Mouse (Mus musculus): Measurements from ENCODE around the gene Casp2. TPM values are rescaled to one million over a fixed set of nuclear protein-coding genes. Genes with fewer than 3 reads are reported as not detected.
A peak's percentile ranks its signal among the peaks of the same experiment; 100 is the strongest.

The Casp2 gene
- polyA plus RNA-seq, 1 experiment from 2014 or later: 36.4 TPM

- H3K9me3 ChIP-seq (ENCODE audit: control insufficient read depth, low read length): no peaks in the 10 kb centered on the region
- peak; percentile 79 for DNase-seq (ENCODE audit: low spot score)
- 3% methylated on average over 28 of the region's 28 CpGs for WGBS
- H3K9ac ChIP-seq: peak within 1 kb of the TSS; percentile 46
- no peaks in the 10 kb centered on the region for H3K4me1 ChIP-seq (replicated peaks; ENCODE audit: control insufficient read depth, insufficient read depth, low read length)
- H3K4me3 ChIP-seq (replicated peaks; ENCODE audit: low read length): peak within 1 kb of the TSS; percentile 45
- no peaks in the 10 kb centered on the region for H3K27me3 ChIP-seq (ENCODE audit: control insufficient read depth, insufficient read depth, low read length)
- ATAC-seq (ENCODE audit: low FRiP score): peak; percentile 99
- peak within 1 kb of the TSS; percentile 70 for H3K4me2 ChIP-seq (replicated peaks)
- no peak within 1 kb of the TSS for H3K27ac ChIP-seq
- H3K36me3 ChIP-seq (replicated peaks; ENCODE audit: control insufficient read depth, insufficient read depth): no peaks in the 10 kb centered on the region
These were observed 19.0 kb upstream of the Casp2 start, which contains the start of gene Gstk1 for GRCm38 (mm10) chr6:42245711-42246353. TSS of gene Gstk1 (plus strand) at chr6:42245935.

DNA sequence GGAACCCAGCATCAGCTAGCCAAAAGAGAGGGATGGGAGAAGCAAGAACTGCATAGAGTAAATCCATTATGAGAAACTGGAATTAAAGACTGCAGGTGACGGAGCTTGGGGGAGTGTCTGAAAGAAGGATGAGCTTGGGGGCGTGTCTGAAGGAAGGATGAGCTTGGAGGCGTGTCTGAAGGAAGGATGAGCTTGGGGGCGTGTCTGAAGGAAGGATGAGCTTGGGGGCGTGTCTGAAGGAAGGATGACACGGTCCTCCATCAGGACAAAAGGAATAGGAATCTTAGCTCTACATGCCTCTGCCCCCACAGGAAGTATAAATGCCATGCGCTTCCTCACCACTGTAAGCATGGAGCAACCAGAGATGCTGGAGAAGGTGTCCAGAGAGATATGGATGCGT lies 17.6 kb upstream of the Casp2 start:
- ATAC-seq (ENCODE audit: low FRiP score): peak; percentile 35; the same call in 1 of the 2 replicates
- Histone ChIP-seq H3K9ac (peak overlapping the region; percentile 18; the same call in 1 of the 2 replicates), H3K9me3 (ENCODE audit: control insufficient read depth, low read length) (no peaks in the 10 kb centered on the region), H3K27ac (no peak overlapping the region), H3K27me3 (ENCODE audit: control insufficient read depth, insufficient read depth, low read length) (no peaks in the 10 kb centered on the region), H3K36me3 (replicated peaks; ENCODE audit: control insufficient read depth, insufficient read depth) (no peaks in the 10 kb centered on the region), H3K4me2 (replicated peaks) (peak overlapping the region; percentile 37), H3K4me1 (replicated peaks; ENCODE audit: control insufficient read depth, insufficient read depth, low read length) (no peaks in the 10 kb centered on the region), H3K4me3 (replicated peaks; ENCODE audit: low read length) (peak overlapping the region; percentile 25)
- 7% methylated on average over 8 of the region's 8 CpGs for WGBS
- DNase-seq (ENCODE audit: low spot score): no peak

DNA sequence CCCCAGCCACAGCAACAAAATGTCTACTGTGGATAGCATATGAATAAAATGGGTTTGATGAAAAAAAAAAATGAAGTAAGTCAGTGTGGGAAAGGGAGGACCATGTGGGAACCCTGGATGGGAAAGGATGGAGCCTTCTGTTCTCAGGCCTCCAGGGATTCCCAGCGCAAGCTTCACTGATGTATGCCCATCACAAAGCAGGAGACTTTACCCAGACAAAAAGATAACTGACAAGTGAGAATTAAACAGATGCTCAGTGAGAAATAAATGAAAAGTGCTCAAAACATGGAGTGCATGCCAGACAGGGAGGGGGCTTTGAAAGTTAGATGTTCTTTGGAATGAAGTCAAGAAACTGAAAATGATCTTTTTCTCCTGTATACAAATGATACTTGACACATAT lies 16.8 kb upstream of the Casp2 start:
- H3K4me1 ChIP-seq (replicated peaks; ENCODE audit: control insufficient read depth, insufficient read depth, low read length): no peaks in the 10 kb centered on the region
- no peaks in the 10 kb centered on the region for H3K27me3 ChIP-seq (ENCODE audit: control insufficient read depth, insufficient read depth, low read length)
- no peaks in the 10 kb centered on the region for H3K36me3 ChIP-seq (replicated peaks; ENCODE audit: control insufficient read depth, insufficient read depth)
- H3K4me2 ChIP-seq (replicated peaks): peak overlapping the region; percentile 37
- peak overlapping the region; percentile 25; the same call in 1 of the 2 replicates for H3K4me3 ChIP-seq (replicated peaks; ENCODE audit: low read length)
- no peak for ATAC-seq (ENCODE audit: low FRiP score)
- no peaks in the 10 kb centered on the region for H3K9me3 ChIP-seq (ENCODE audit: control insufficient read depth, low read length)
- 70% methylated on average over 1 of the region's 1 CpGs for WGBS
- peak overlapping the region; percentile 18; the same call in 1 of the 2 replicates for H3K9ac ChIP-seq
- no peak for DNase-seq (ENCODE audit: low spot score)
- no peak overlapping the region for H3K27ac ChIP-seq

- Histone ChIP-seq H3K9ac (no peak overlapping the region), H3K4me1 (replicated peaks; ENCODE audit: control insufficient read depth, insufficient read depth, low read length) (no peaks in the 10 kb centered on the region), H3K27me3 (ENCODE audit: control insufficient read depth, insufficient read depth, low read length) (no peaks in the 10 kb centered on the region), H3K4me2 (replicated peaks) (no peak overlapping the region), H3K4me3 (replicated peaks; ENCODE audit: low read length) (no peak overlapping the region), H3K27ac (no peak overlapping the region), H3K9me3 (ENCODE audit: control insufficient read depth, low read length) (no peaks in the 10 kb centered on the region), H3K36me3 (replicated peaks; ENCODE audit: control insufficient read depth, insufficient read depth) (no peaks in the 10 kb centered on the region)
- DNase-seq (ENCODE audit: low spot score): no peak
- ATAC-seq (ENCODE audit: low FRiP score): no peak
- 87% methylated on average over 4 of the region's 4 CpGs for WGBS
These were observed 13.0 kb upstream of the Casp2 start for GRCm38 (mm10) chr6:42251791-42252190.

DNA sequence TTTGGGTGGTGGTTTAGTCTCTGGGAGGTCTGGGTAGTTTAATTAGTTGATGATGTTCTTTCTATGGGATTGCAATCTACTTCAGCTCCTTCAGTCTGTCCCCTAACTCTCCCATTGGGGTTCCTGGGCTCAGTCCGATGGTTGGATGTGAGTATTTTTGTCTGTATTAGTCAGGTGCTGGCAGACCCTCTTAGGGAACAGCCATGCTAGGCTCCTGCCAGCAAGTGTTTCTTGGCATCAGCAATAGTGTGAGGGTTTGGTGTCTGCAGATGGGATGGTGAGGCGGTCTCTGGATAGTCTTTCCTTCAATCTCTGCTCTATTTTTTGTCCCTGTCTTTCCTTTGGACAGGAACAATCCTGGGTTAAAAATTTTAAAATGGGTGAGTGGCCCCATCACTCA lies 11.7 kb upstream of the Casp2 start:
- 82% methylated on average over 2 of the region's 2 CpGs for WGBS
- Histone ChIP-seq H3K27ac (no peak overlapping the region), H3K4me3 (replicated peaks; ENCODE audit: low read length) (no peak overlapping the region), H3K36me3 (replicated peaks; ENCODE audit: control insufficient read depth, insufficient read depth) (no peaks in the 10 kb centered on the region), H3K9me3 (ENCODE audit: control insufficient read depth, low read length) (no peaks in the 10 kb centered on the region), H3K9ac (no peak overlapping the region), H3K27me3 (ENCODE audit: control insufficient read depth, insufficient read depth, low read length) (no peaks in the 10 kb centered on the region), H3K4me2 (replicated peaks) (no peak overlapping the region), H3K4me1 (replicated peaks; ENCODE audit: control insufficient read depth, insufficient read depth, low read length) (no peaks in the 10 kb centered on the region)
- DNase-seq (ENCODE audit: low spot score) (no peak), ATAC-seq (ENCODE audit: low FRiP score) (no peak)

DNA sequence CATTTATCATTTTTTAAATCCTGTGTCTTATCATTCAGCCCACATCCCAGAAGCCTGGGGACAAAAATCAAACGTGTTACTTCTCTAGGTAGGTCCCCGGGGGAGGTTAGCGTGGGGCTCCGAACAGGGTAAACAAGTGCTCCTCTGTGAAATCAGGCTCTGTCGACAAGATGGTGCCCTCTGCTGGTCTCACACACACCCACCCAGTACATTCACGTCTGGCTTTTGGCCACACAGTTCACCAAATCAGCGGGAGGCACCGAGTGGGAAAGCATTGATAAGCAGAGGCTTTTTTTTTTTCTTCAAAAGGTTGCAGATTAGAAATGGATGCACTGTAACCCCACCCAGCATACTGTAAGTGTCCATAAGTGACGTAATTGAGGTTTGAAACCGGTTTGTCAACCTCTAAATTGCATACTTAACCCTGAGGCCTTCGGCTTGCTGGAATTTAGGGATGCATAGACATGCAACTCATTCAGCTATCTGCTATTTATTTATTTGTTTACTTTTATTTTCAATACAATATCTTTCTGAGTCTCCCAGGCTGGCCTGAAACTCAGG lies 7.4 kb upstream of the Casp2 start:
- Histone ChIP-seq H3K27ac (no peak overlapping the region), H3K9me3 (ENCODE audit: control insufficient read depth, low read length) (no peaks in the 10 kb centered on the region), H3K9ac (no peak overlapping the region), H3K4me3 (replicated peaks; ENCODE audit: low read length) (no peak overlapping the region), H3K36me3 (replicated peaks; ENCODE audit: control insufficient read depth, insufficient read depth) (no peaks in the 10 kb centered on the region), H3K4me1 (replicated peaks; ENCODE audit: control insufficient read depth, insufficient read depth, low read length) (no peaks in the 10 kb centered on the region), H3K4me2 (replicated peaks) (no peak overlapping the region), H3K27me3 (ENCODE audit: control insufficient read depth, insufficient read depth, low read length) (no peaks in the 10 kb centered on the region)
- DNase-seq (ENCODE audit: low spot score) (peak; percentile 37), ATAC-seq (ENCODE audit: low FRiP score) (peak; percentile 73; the same call in 1 of the 2 replicates)
- WGBS: 16% methylated on average over 11 of the region's 11 CpGs

GRCm38 (mm10) chr6:42260430-42260829 lies 4.4 kb upstream of the Casp2 start:
- Histone ChIP-seq H3K4me1 (replicated peaks; ENCODE audit: control insufficient read depth, insufficient read depth, low read length) (no peaks in the 10 kb centered on the region), H3K36me3 (replicated peaks; ENCODE audit: control insufficient read depth, insufficient read depth) (no peaks in the 10 kb centered on the region), H3K4me2 (replicated peaks) (no peak overlapping the region), H3K4me3 (replicated peaks; ENCODE audit: low read length) (no peak overlapping the region), H3K27me3 (ENCODE audit: control insufficient read depth, insufficient read depth, low read length) (no peaks in the 10 kb centered on the region), H3K9me3 (ENCODE audit: control insufficient read depth, low read length) (no peaks in the 10 kb centered on the region), H3K9ac (no peak overlapping the region), H3K27ac (no peak overlapping the region)
- whole genome bisulfite sequencing: 74% methylated on average over 6 of the region's 6 CpGs
- ATAC-seq (ENCODE audit: low FRiP score) (no peak), DNase-seq (ENCODE audit: low spot score) (no peak)

GRCm38 (mm10) chr6:42261524-42262170 lies 3.1 kb upstream of the Casp2 start, which contains the start of gene Tmem139:
TSS of gene Tmem139 (plus strand) at chr6:42261970.
- WGBS: 20% methylated on average over 20 of the region's 20 CpGs
- H3K4me1 ChIP-seq (replicated peaks; ENCODE audit: control insufficient read depth, insufficient read depth, low read length): peaks cover 9% of the 10 kb centered on the region
- ATAC-seq (ENCODE audit: low FRiP score) (no peak), DNase-seq (ENCODE audit: low spot score) (no peak)
- no peaks in the 10 kb centered on the region for H3K9me3 ChIP-seq (ENCODE audit: control insufficient read depth, low read length)
- H3K36me3 ChIP-seq (replicated peaks; ENCODE audit: control insufficient read depth, insufficient read depth): no peaks in the 10 kb centered on the region
- no peaks in the 10 kb centered on the region for H3K27me3 ChIP-seq (ENCODE audit: control insufficient read depth, insufficient read depth, low read length)
- H3K4me3 ChIP-seq (replicated peaks; ENCODE audit: low read length): no peak within 1 kb of the TSS
- H3K4me2 ChIP-seq (replicated peaks): no peak within 1 kb of the TSS
- no peak within 1 kb of the TSS for H3K27ac ChIP-seq
- no peak within 1 kb of the TSS for H3K9ac ChIP-seq
